Mouse (Mus musculus) CD8-positive naive resting alpha-beta T cell, adult 2 months (primary cell): Measurements from ENCODE around the gene Gorasp2.

Experiments
- DNase-seq, 2 experiments: peaks; one replicate each; pipeline ENCODE4 v3.0.0; 2022; ENCODE audit warnings: low read depth in 2 of 2, low spot score in 2 of 2

Gene Gorasp2

GRCm38 (mm10) chr2:70660887-70661714 lies at the start of gene Gorasp2:
Gorasp2 (plus strand) TSS chr2:70661576.
- peak; percentile 95 for DNase-seq

- no peak for DNase-seq
Observed at GRCm38 (mm10) chr2:70614745-70615351, 46.5 kb upstream of the Gorasp2 start.

- DNase-seq, result no peak
Observed at GRCm38 (mm10) chr2:70616076-70616475, 45.3 kb upstream of the Gorasp2 start.

GRCm38 (mm10) chr2:70616617-70617016 lies 44.8 kb upstream of the Gorasp2 start:
- DNase-seq, result no peak

GRCm38 (mm10) chr2:70619232-70619835 lies 42.0 kb upstream of the Gorasp2 start:
- DNase-seq, result peak in 1 of 2 experiments; percentile 15

- no peak for DNase-seq
Observed at GRCm38 (mm10) chr2:70620225-70620624, 41.2 kb upstream of the Gorasp2 start.

GRCm38 (mm10) chr2:70622244-70622643 lies 39.1 kb upstream of the Gorasp2 start:
- no peak for DNase-seq

- DNase-seq, result no peak
Observed at GRCm38 (mm10) chr2:70625761-70626160, 35.6 kb upstream of the Gorasp2 start.

- DNase-seq, result peak in 1 of 2 experiments; percentile 2
Observed at GRCm38 (mm10) chr2:70628397-70628796, 33.0 kb upstream of the Gorasp2 start.

GRCm38 (mm10) chr2:70629339-70629761 lies 32.0 kb upstream of the Gorasp2 start:
- DNase-seq, result no peak

- no peak for DNase-seq
Observed at GRCm38 (mm10) chr2:70629921-70630320, 31.5 kb upstream of the Gorasp2 start.

- DNase-seq, result no peak
Observed at GRCm38 (mm10) chr2:70631321-70631720, 30.1 kb upstream of the Gorasp2 start.

GRCm38 (mm10) chr2:70632412-70632811 lies 29.0 kb upstream of the Gorasp2 start:
- no peak for DNase-seq

- DNase-seq, result no peak
Observed at GRCm38 (mm10) chr2:70634028-70634690, 27.2 kb upstream of the Gorasp2 start.

GRCm38 (mm10) chr2:70640968-70641367 lies 20.4 kb upstream of the Gorasp2 start:
- DNase-seq, result no peak

- no peak for DNase-seq
Observed at GRCm38 (mm10) chr2:70642971-70643565, 18.3 kb upstream of the Gorasp2 start.

GRCm38 (mm10) chr2:70645266-70645780 lies 16.1 kb upstream of the Gorasp2 start:
- DNase-seq, result no peak

GRCm38 (mm10) chr2:70647681-70648080 lies 13.7 kb upstream of the Gorasp2 start:
- DNase-seq, result no peak

GRCm38 (mm10) chr2:70648271-70648670 lies 13.1 kb upstream of the Gorasp2 start:
- DNase-seq, result no peak

GRCm38 (mm10) chr2:70649471-70649870 lies 11.9 kb upstream of the Gorasp2 start:
- no peak for DNase-seq

- no peak for DNase-seq
Observed at GRCm38 (mm10) chr2:70651820-70652219, 9.6 kb upstream of the Gorasp2 start.
